Mouse (Mus musculus): ENCODE data around the gene Prrg2. TPM values are rescaled to one million over a fixed set of nuclear protein-coding genes. Genes with fewer than 3 reads are reported as not detected.
"Not testable (repeated sequence)": the region's sequence is repeated elsewhere in the genome, so short reads cannot be mapped to it uniquely, and the experiment has no call there.

Gene Prrg2
- 10.5 and 12.4 TPM in 2 replicates for total RNA-seq (2014; rRNA removed)
- 15.3 and 17.2 TPM in 2 replicates for polyA plus RNA-seq (2015; fragmentation: Nextera tagmentation; extraction: Ambion mirVana)

- DNase-seq (ENCODE audit: low spot score) (peak; percentile 98), ATAC-seq (peak; percentile 90)
- peak within 1 kb of the TSS; percentile 56 for H3K4me2 ChIP-seq (ENCODE audit: low read depth, low read length)
- H3K27me3 ChIP-seq (ENCODE audit: insufficient read depth, low read length): no peaks in the 10 kb centered on the region
- no peaks in the 10 kb centered on the region for H3K36me3 ChIP-seq (ENCODE audit: insufficient read depth, low read length)
- TF ChIP-seq CTCF (IDR thresholded peaks at IDR 0.05; ENCODE audit: low read depth): peak; percentile 48
- peak within 1 kb of the TSS; percentile 85 for H3K27ac ChIP-seq
- under 1% methylated on average over 31 of the region's 31 CpGs for WGBS
- H3K9me3 ChIP-seq (ENCODE audit: low read length): no peaks in the 10 kb centered on the region
- H3K4me3 ChIP-seq (ENCODE audit: low read length): peak within 1 kb of the TSS; percentile 54
- H3K9ac ChIP-seq (replicated peaks; ENCODE audit: low read length): peak within 1 kb of the TSS; percentile 47
- peaks cover 11% of the 10 kb centered on the region for H3K4me1 ChIP-seq (ENCODE audit: insufficient read depth, low read length)
Observed at GRCm38 (mm10) chr7:45062239-45062835, at the start of gene Prrg2, which contains the start of gene Nosip. TSS of gene Prrg2 (minus strand) at chr7:45062677. TSS of gene Nosip (plus strand) at chr7:45062429.

- Histone ChIP-seq H3K4me3 (ENCODE audit: low read length) (no peak overlapping the region), H3K27ac (no peak overlapping the region), H3K27me3 (ENCODE audit: insufficient read depth, low read length) (no peaks in the 10 kb centered on the region), H3K36me3 (ENCODE audit: insufficient read depth, low read length) (no peaks in the 10 kb centered on the region), H3K9ac (replicated peaks; ENCODE audit: low read length) (no peak overlapping the region), H3K4me2 (ENCODE audit: low read depth, low read length) (no peak overlapping the region), H3K4me1 (ENCODE audit: insufficient read depth, low read length) (no peaks in the 10 kb centered on the region), H3K9me3 (ENCODE audit: low read length) (no peaks in the 10 kb centered on the region)
- ATAC-seq: no peak
- TF ChIP-seq CTCF (IDR thresholded peaks at IDR 0.05; ENCODE audit: low read depth): no peak
- no peak for DNase-seq (ENCODE audit: low spot score)
- 80% methylated on average over 2 of the region's 2 CpGs for WGBS
Observed at GRCm38 (mm10) chr7:45111940-45112339, 49.5 kb upstream of the Prrg2 start.

GRCm38 (mm10) chr7:45110089-45110488 lies 47.6 kb upstream of the Prrg2 start:
- WGBS: 89% methylated on average over 4 of the region's 4 CpGs

GRCm38 (mm10) chr7:45107052-45107645 lies 44.7 kb upstream of the Prrg2 start:
- ATAC-seq: no peak
- Histone ChIP-seq H3K4me1 (ENCODE audit: insufficient read depth, low read length) (no peaks in the 10 kb centered on the region; the same call in 1 of the 2 replicates), H3K4me2 (ENCODE audit: low read depth, low read length) (no peak overlapping the region), H3K27me3 (ENCODE audit: insufficient read depth, low read length) (no peaks in the 10 kb centered on the region), H3K27ac (no peak overlapping the region), H3K9ac (replicated peaks; ENCODE audit: low read length) (no peak overlapping the region), H3K36me3 (ENCODE audit: insufficient read depth, low read length) (no peaks in the 10 kb centered on the region), H3K4me3 (ENCODE audit: low read length) (no peak overlapping the region), H3K9me3 (ENCODE audit: low read length) (no peaks in the 10 kb centered on the region)
- DNase-seq (ENCODE audit: low spot score): no peak
- WGBS: 52% methylated on average over 5 of the region's 5 CpGs
- TF ChIP-seq CTCF (IDR thresholded peaks at IDR 0.05; ENCODE audit: low read depth): no peak

More at GRCm38 (mm10) chr7:45110089-45110488, 47.6 kb upstream of the Prrg2 start:
- not testable (repeated sequence) for H3K9ac ChIP-seq (replicated peaks; ENCODE audit: low read length); H3K36me3 ChIP-seq (ENCODE audit: insufficient read depth, low read length); H3K9me3 ChIP-seq (ENCODE audit: low read length); H3K4me3 ChIP-seq (ENCODE audit: low read length); ATAC-seq; DNase-seq (ENCODE audit: low spot score); H3K27me3 ChIP-seq (ENCODE audit: insufficient read depth, low read length); H3K4me2 ChIP-seq (ENCODE audit: low read depth, low read length); H3K27ac ChIP-seq; H3K4me1 ChIP-seq (ENCODE audit: insufficient read depth, low read length)

GRCm38 (mm10) chr7:45106441-45106840 lies 44.0 kb upstream of the Prrg2 start:
- no peak for TF ChIP-seq CTCF (IDR thresholded peaks at IDR 0.05; ENCODE audit: low read depth)
- H3K27me3 ChIP-seq (ENCODE audit: insufficient read depth, low read length): no peaks in the 10 kb centered on the region
- no peak overlapping the region for H3K4me2 ChIP-seq (ENCODE audit: low read depth, low read length)
- DNase-seq (ENCODE audit: low spot score) (no peak), ATAC-seq (no peak)
- 27% methylated on average over 6 of the region's 6 CpGs for WGBS
- H3K4me3 ChIP-seq (ENCODE audit: low read length): no peak overlapping the region
- no peak overlapping the region for H3K9ac ChIP-seq (replicated peaks; ENCODE audit: low read length)
- no peak overlapping the region for H3K27ac ChIP-seq
- H3K4me1 ChIP-seq (ENCODE audit: insufficient read depth, low read length): no peaks in the 10 kb centered on the region; the same call in 1 of the 2 replicates
- H3K9me3 ChIP-seq (ENCODE audit: low read length): no peaks in the 10 kb centered on the region
- H3K36me3 ChIP-seq (ENCODE audit: insufficient read depth, low read length): no peaks in the 10 kb centered on the region

GRCm38 (mm10) chr7:45105491-45105890 lies 43.0 kb upstream of the Prrg2 start:
- Histone ChIP-seq H3K36me3 (ENCODE audit: insufficient read depth, low read length) (no peaks in the 10 kb centered on the region), H3K27ac (no peak overlapping the region), H3K4me2 (ENCODE audit: low read depth, low read length) (no peak overlapping the region), H3K4me1 (ENCODE audit: insufficient read depth, low read length) (no peaks in the 10 kb centered on the region; the same call in 1 of the 2 replicates), H3K9me3 (ENCODE audit: low read length) (no peaks in the 10 kb centered on the region), H3K4me3 (ENCODE audit: low read length) (no peak overlapping the region), H3K9ac (replicated peaks; ENCODE audit: low read length) (no peak overlapping the region), H3K27me3 (ENCODE audit: insufficient read depth, low read length) (no peaks in the 10 kb centered on the region)
- 80% methylated on average over 8 of the region's 8 CpGs for WGBS
- no peak for TF ChIP-seq CTCF (IDR thresholded peaks at IDR 0.05; ENCODE audit: low read depth)
- DNase-seq (ENCODE audit: low spot score) (no peak), ATAC-seq (no peak)

- Histone ChIP-seq H3K4me3 (ENCODE audit: low read length) (no peak overlapping the region), H3K4me1 (ENCODE audit: insufficient read depth, low read length) (no peaks in the 10 kb centered on the region; the same call in 1 of the 2 replicates), H3K9ac (replicated peaks; ENCODE audit: low read length) (no peak overlapping the region), H3K9me3 (ENCODE audit: low read length) (no peaks in the 10 kb centered on the region), H3K27ac (no peak overlapping the region), H3K27me3 (ENCODE audit: insufficient read depth, low read length) (no peaks in the 10 kb centered on the region), H3K36me3 (ENCODE audit: insufficient read depth, low read length) (no peaks in the 10 kb centered on the region), H3K4me2 (ENCODE audit: low read depth, low read length) (no peak overlapping the region)
- WGBS: 79% methylated on average over 5 of the region's 5 CpGs
- DNase-seq (ENCODE audit: low spot score) (no peak), ATAC-seq (no peak)
- no peak for TF ChIP-seq CTCF (IDR thresholded peaks at IDR 0.05; ENCODE audit: low read depth)
Observed at GRCm38 (mm10) chr7:45104941-45105340, 42.5 kb upstream of the Prrg2 start.

Measured in hindbrain, postnatal 0 days (tissue).